Mouse (Mus musculus) cerebellum, postnatal 36 days (tissue): ENCODE measurements at regions not wholly inside any gene's neighbourhood (a gene's known extent, or its start where the extent isn't known, plus 50 kb on each side); places are given as distances from the start of the nearest gene placed in this dataset.
A peak's percentile ranks its signal among the peaks of the same experiment; 100 is the strongest.

ENCODE experiments used
- DNase-seq, 2 experiments: peaks; one replicate each; pipeline ENCODE4 v3.0.0; 2021 to 2022; ENCODE audit warnings: mixed read lengths in 2 of 2

DNA sequence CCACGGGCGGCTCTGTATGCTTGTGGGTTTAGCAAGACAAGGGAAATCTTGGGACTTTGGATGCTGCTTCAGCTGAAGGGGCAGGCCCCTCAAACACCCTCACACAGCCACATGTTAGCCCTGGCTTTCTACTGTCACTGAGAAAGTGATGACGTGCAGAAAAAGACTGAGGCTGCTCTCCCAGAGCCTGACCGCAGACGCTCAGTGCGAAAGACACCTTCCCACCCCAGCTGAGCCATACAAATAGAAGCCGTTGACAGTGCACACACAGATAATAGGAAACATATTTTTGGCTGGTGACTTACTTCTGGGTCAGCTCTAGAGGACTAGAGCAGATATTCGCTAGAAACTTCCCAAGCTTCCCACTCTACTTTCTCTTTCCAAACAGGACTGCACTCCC lies 61.0 kb upstream of the Nudt7 start:
- no peak for DNase-seq

DNA sequence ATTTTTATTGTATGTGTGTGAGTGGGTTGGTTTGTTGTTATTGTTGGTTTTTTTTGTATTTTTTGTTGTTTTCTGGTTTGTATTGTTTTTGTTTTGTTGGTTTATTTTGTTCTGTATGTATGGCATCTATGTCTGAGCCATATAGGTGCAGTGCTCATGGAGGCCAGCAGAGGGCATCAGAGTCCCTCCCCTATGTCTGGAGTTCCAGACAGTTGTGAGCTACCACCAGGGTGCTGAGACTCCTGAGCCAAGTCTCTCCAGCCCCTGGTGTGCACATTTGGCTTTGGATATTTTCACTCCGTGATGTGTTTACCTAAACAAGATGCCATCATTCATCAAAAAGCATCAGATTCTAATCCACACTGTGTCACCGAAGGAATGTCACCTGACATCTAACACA lies 59.2 kb upstream of the Nudt7 start:
- DNase-seq = peak; percentile 28 to 33

DNA sequence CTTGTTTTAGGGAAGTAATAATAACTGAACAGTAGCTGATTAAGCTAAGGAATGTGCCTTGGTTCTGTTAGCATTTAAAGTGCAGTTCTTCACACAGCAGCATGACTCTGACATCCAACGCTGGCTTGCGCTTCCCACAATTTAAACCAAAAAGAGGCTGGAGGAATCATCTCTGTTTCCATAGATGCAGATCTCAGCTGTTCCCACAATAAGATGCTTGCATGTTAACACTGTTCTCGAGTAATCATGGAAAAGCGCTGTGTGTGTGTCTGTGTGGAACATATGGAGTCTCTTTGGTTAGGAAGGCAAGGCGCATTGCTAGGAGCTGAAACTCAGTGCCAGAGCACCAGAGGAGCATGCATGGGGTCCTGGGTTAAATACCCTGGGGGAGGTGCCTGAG lies 56.7 kb upstream of the Nudt7 start:
- no peak for DNase-seq

DNA sequence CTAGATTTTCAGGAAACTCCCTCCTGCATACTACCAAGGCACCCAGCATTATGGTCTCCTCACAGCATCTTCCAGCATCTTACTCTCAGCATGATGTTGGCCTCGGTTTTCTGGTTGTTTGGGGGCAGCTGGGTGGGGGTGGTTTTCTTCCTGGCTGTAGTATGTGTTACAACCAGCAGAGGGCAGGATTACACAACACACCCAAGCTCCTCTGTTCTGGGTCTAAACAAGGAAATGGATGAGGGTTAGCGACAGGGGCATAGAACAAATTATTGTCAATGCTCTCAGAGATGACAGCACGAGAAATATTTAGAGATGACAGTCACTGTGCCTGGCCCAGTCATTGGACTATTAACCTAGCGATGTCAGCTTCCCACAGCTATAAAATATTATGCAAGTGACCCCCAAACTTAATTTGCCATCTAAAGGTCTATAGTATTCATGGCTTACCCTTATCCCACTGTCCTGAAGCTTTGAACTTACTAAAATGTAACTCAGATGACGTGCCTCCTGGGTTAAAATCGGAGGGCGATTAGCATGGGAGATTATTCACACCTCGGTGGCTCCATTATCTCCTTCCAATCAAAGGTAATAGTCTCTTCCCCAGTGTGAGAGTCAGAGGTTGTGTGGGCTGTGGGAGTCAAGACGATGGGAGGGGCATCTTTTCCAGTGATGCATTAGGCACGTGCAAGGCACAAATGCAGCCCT lies 52.2 kb upstream of the Nudt7 start:
- DNase-seq = peak; percentile 57 to 75

DNA sequence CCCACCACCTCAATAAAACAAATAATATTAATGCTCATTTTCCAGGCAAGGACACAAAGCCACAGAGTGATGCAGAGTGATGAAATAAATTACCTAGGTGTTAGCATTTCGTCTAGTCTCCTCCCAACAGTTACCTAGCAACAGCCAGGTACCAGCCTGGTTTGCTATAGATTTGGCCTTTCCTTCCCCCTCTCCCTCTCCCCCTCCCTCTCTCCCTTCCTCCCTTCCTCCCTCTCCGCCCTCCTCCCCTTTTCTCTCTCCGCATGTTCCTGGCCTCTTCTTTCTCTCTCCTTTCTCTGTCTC lies 51.6 kb upstream of the Nudt7 start:
- DNase-seq = no peak
